Mouse (Mus musculus): ENCODE measurements at regions not wholly inside any gene's neighbourhood (a gene's known extent, or its start where the extent isn't known, plus 50 kb on each side); places are given as distances from the start of the nearest gene placed in this dataset.
"Not testable (repeated sequence)": the region's sequence is repeated elsewhere in the genome, so short reads cannot be mapped to it uniquely, and the experiment has no call there.

DNA sequence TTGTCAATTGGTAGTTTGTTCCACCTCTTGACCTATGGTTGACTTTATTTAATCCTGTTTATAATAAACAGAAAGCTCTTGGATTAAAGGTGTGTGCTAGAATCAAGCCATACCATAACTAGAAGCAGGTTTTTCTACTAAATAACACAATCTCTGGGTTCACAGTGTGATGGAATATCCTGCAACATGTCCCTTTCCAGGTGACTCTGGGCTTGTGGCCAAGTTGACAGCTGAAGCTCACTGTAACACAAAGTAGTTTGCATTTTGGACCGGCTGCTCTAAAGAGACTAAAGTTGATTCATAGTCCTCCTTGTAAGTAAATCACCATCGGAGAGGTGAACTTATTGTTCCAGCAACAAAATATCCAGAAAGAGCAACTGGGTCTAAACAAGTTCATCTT lies 149.3 kb upstream of the Kctd3 start:
- Histone ChIP-seq H3K36me3 (replicated peaks) (no peaks in the 10 kb centered on the region), H3K4me1 (no peaks in the 10 kb centered on the region)
- WGBS, result 85% methylated on average over 2 of the region's 2 CpGs

DNA sequence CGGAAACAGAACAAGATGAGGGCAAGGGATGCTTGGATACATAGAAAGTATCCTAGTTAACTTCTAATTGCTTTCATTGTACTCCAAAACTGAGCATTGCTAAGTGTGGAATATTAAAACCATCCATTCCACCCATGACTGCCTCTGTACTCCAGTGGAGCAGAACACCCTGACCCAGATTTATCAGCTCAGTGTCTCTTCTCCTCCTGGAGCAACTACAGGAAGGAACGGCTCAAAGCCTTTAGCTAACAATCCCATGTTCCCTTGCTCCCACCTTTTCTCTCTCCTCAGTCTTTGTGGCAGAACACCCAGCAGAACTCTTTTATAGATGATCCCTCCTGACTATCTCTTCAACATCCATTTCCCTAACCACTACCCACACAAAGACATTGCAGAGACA lies 146.7 kb upstream of the Kctd3 start:
- H3K27me3 ChIP-seq (replicated peaks; ENCODE audit: low read depth, poor library complexity, severe bottlenecking), result no peaks in the 10 kb centered on the region
- no peak overlapping the region for H3K27ac ChIP-seq (replicated peaks)
- WGBS, result 90% methylated on average over 2 of the region's 2 CpGs
- H3K4me1 ChIP-seq, result no peaks in the 10 kb centered on the region
- no peak for DNase-seq (ENCODE audit: low spot score)
- no peaks in the 10 kb centered on the region for H3K9me3 ChIP-seq
- no peaks in the 10 kb centered on the region for H3K36me3 ChIP-seq (replicated peaks)
- no peak overlapping the region for H3K4me3 ChIP-seq

More for the DNA sequence above, 149.3 kb upstream of the Kctd3 start:
- H3K27me3 ChIP-seq (replicated peaks; ENCODE audit: low read depth, poor library complexity, severe bottlenecking), result no peaks in the 10 kb centered on the region
- no peak overlapping the region for H3K4me3 ChIP-seq
- H3K9me3 ChIP-seq, result no peaks in the 10 kb centered on the region
- no peak overlapping the region for H3K27ac ChIP-seq (replicated peaks)
- no peak for DNase-seq (ENCODE audit: low spot score)

DNA sequence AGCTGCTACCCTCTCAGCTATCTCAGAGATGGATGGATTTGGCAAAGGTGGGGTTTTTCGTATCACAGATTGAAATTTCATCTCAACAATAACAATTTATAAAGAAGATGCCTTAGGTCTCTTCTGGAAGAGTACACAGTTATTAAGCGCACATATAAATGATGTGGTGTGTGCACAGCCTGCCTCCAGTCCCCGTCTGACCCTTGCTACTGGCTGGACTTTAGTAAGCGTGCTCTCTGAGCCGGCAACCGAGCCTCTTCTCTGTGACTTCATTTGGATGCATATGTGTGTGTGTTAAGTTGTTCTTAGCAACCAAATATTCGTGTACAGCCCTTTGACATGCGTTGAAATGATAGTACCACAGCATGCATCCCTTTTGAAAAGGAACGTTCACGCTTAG lies 145.5 kb upstream of the Kctd3 start:
- H3K4me3 ChIP-seq, result no peak overlapping the region
- no peaks in the 10 kb centered on the region for H3K27me3 ChIP-seq (replicated peaks; ENCODE audit: low read depth, poor library complexity, severe bottlenecking)
- H3K27ac ChIP-seq (replicated peaks), result no peak overlapping the region
- no peaks in the 10 kb centered on the region for H3K36me3 ChIP-seq (replicated peaks)
- no peak for DNase-seq (ENCODE audit: low spot score)
- no peaks in the 10 kb centered on the region for H3K4me1 ChIP-seq
- WGBS, result 87% methylated on average over 10 of the region's 10 CpGs
- H3K9me3 ChIP-seq, result no peaks in the 10 kb centered on the region

DNA sequence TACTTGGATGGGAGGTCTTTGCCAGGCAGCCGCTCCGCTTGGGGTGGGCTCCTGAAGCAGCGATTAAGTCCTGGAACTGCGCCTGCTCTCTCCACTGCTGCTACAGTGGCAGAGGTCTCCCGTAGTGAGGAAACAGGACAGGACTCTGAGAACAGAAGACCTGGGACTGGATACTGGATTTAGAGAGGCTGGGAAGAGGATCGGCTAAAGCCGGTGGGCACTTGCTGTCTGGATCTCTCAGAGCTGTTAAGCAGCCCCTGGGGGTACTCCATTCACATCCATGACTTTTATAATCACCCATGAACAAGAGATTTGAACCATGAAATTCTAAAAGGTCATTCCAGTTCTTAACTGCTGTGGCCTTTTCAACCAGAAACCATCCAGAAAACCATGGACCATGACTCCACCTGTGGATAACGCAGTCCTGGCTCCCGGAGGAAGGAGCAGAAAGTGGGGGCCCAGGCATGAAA lies 135.4 kb upstream of the Kctd3 start:
- peak; percentile 27 for DNase-seq (ENCODE audit: low spot score)
- 43% methylated on average over 9 of the region's 9 CpGs for WGBS

DNA sequence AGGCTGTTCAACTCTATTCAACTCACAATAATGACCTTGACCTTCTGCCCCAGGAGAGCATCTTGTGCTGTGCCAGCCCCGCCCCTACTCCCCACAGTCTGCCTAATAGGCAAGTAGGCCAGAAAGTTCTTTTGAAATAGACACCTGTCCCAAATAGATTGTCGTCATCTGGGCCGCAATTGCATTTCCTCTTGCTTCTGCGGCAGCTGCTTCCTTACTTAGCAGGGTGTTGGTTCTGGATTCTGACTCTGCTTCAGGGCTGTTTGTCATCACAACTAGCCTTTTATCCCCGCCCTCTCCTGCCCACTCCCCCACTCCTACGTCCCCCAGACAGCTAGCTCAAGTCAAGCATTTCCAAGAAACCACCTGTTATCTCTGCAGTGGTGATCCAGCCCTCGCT lies 134.9 kb upstream of the Kctd3 start:
- H3K9me3 ChIP-seq, result no peaks in the 10 kb centered on the region
- H3K27ac ChIP-seq (replicated peaks), result no peak overlapping the region
- no peaks in the 10 kb centered on the region for H3K36me3 ChIP-seq (replicated peaks)
- 55% methylated on average over 7 of the region's 7 CpGs for WGBS
- DNase-seq (ENCODE audit: low spot score), result no peak
- 0 out of 2 replicates have a peak, but pooled peaks cover 9% of the 10 kb centered on the region for H3K27me3 ChIP-seq (replicated peaks; ENCODE audit: low read depth, poor library complexity, severe bottlenecking)
- peaks cover 27% of the 10 kb centered on the region for H3K4me1 ChIP-seq
- H3K4me3 ChIP-seq, result no peak overlapping the region

More for the DNA sequence above, 135.4 kb upstream of the Kctd3 start:
- Histone ChIP-seq H3K27ac (replicated peaks) (no peak overlapping the region), H3K27me3 (replicated peaks; ENCODE audit: low read depth, poor library complexity, severe bottlenecking) (0 out of 2 replicates have a peak, but pooled peaks cover 9% of the 10 kb centered on the region), H3K36me3 (replicated peaks) (no peaks in the 10 kb centered on the region), H3K9me3 (no peaks in the 10 kb centered on the region), H3K4me3 (no peak overlapping the region), H3K4me1 (peaks cover 27% of the 10 kb centered on the region)

DNA sequence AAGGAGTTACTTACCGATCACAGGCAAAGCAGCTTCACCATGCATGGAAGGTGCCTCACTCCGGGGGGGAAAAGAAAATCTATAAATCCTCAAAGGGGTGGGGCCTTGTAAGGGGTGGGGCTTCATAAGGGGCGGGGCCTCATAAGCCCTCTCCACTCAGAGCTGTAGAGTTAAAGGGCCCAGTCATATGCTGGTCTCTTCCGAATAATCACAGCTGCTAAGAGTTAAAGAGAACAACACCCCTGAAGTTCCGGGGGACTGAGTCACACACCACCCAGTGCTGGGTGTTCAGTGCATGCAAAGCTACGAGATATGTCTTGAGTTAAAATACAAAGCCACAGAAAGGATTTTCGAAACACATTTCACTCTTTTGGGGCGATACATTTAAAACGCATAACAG lies 134.1 kb upstream of the Kctd3 start:
- no peak overlapping the region for H3K27ac ChIP-seq (replicated peaks)
- H3K36me3 ChIP-seq (replicated peaks), result no peaks in the 10 kb centered on the region
- H3K4me1 ChIP-seq, result peaks cover 21% of the 10 kb centered on the region
- WGBS, result 87% methylated on average over 9 of the region's 9 CpGs
- H3K9me3 ChIP-seq, result no peaks in the 10 kb centered on the region
- H3K27me3 ChIP-seq (replicated peaks; ENCODE audit: low read depth, poor library complexity, severe bottlenecking), result 0 out of 2 replicates have a peak, but pooled peaks cover 9% of the 10 kb centered on the region
- no peak for DNase-seq (ENCODE audit: low spot score)
- no peak overlapping the region for H3K4me3 ChIP-seq

DNA sequence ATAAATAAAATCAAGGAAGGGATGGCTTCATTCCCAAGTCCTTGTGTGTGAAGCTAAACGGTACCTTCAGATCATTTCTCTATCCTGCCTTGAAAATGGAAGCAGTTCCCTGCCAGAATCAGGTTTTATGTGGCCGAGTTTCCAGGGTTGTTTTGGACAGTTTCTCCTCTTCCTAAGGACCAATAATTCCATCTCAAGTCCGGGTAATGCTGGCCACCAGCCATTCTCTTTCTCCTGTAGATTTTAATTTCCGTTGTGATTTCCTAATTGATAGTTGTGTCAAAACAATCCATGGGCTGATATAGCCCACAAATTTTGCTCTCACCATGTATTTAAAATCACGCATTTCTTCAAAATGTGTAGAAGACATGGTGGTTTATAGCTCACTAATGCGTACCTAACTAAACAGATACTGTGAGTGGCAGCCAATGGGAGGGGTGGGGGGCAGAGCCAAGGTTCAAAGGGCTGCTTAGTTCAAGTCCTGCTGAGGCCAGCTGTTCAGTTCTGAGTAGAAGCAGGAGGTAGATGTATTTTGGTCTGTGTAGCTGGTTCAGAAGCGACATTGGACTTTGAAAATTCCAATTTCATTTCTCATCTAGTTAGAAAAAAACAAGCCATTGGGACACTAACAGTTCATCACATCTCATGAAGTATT lies 129.2 kb upstream of the Kctd3 start:
- Histone ChIP-seq H3K4me3 (no peak overlapping the region), H3K27ac (replicated peaks) (no peak overlapping the region), H3K4me1 (no peaks in the 10 kb centered on the region), H3K9me3 (no peaks in the 10 kb centered on the region), H3K27me3 (replicated peaks; ENCODE audit: low read depth, poor library complexity, severe bottlenecking) (no peaks in the 10 kb centered on the region), H3K36me3 (replicated peaks) (no peaks in the 10 kb centered on the region)
- DNase-seq (ENCODE audit: low spot score), result no peak
- WGBS, result 89% methylated on average over 7 of the region's 7 CpGs

DNA sequence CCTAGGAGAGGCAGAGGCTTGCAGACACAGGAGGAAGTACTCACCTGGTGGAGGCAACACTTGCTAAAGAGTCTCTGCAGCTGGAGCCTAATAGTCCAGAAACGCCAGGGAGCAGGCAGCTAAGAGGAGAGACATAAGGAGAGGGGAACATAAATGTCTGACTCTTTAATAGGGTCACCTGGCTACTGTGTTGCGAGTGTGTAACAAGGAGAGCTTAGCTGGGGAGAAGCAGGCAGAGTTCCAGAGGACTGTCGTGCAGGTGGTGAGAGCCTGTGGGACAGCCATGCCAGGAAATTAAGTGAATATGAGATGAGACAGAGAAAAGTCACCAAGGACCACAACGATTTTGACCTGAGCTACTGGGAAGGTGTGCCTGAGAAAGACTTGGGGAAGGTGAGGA lies 128.2 kb upstream of the Kctd3 start:
- H3K9me3 ChIP-seq, result no peaks in the 10 kb centered on the region
- no peaks in the 10 kb centered on the region for H3K36me3 ChIP-seq (replicated peaks)
- WGBS, result 84% methylated on average over 4 of the region's 4 CpGs
- no peaks in the 10 kb centered on the region for H3K27me3 ChIP-seq (replicated peaks; ENCODE audit: low read depth, poor library complexity, severe bottlenecking)
- H3K4me1 ChIP-seq, result no peaks in the 10 kb centered on the region
- no peak for DNase-seq (ENCODE audit: low spot score)
- H3K4me3 ChIP-seq, result no peak overlapping the region
- H3K27ac ChIP-seq (replicated peaks), result no peak overlapping the region

DNA sequence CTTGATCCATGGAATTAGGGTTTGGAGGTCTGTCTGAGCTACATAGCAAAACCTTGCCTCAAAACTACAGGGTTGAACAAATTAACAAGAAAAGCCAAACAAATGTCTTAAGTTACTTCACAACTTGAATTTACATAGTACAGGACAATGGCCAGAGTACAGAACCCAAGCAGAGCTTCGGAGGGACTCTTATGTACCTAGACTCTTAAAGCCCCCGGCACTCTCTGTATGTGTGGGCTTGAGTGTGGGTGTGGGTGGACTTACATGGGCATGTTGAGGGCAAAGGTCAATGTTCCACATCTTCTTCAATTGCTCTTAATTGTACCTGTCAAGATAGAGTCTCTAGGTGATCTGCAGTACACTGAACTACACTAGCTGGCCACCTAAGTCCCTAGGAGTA lies 121.1 kb upstream of the Kctd3 start:
- Histone ChIP-seq H3K9me3 (no peaks in the 10 kb centered on the region), H3K27me3 (replicated peaks; ENCODE audit: low read depth, poor library complexity, severe bottlenecking) (no peaks in the 10 kb centered on the region), H3K4me3 (no peak overlapping the region), H3K4me1 (peaks cover 10% of the 10 kb centered on the region), H3K36me3 (replicated peaks) (no peaks in the 10 kb centered on the region), H3K27ac (replicated peaks) (no peak overlapping the region)
- WGBS, result 94% methylated on average over 2 of the region's 2 CpGs
- no peak for DNase-seq (ENCODE audit: low spot score)

DNA sequence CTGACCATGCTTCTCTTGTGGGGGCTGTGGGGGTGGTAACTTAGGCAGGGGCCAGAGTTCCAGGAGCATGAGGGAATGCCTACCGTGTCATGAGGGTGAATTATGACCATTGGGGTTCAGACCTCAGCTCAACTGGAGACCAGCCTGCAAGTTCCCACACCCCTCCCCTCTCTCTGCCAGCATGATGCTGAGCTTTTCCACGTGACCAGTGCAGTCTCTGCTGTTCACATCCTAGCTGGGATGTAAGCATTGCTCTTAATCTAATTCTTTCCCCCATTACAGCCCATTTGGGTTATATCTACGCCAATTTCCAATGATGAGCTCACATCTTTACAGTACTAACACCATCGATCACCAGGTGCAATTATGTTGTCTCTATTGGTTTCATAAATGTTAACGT lies 120.6 kb upstream of the Kctd3 start:
- not testable (repeated sequence) for H3K36me3 ChIP-seq (replicated peaks); H3K27ac ChIP-seq (replicated peaks); H3K4me3 ChIP-seq; DNase-seq (ENCODE audit: low spot score); H3K9me3 ChIP-seq; H3K27me3 ChIP-seq (replicated peaks; ENCODE audit: low read depth, poor library complexity, severe bottlenecking)
- peaks cover 10% of the 10 kb centered on the region for H3K4me1 ChIP-seq
- WGBS, result 76% methylated on average over 5 of the region's 5 CpGs

DNA sequence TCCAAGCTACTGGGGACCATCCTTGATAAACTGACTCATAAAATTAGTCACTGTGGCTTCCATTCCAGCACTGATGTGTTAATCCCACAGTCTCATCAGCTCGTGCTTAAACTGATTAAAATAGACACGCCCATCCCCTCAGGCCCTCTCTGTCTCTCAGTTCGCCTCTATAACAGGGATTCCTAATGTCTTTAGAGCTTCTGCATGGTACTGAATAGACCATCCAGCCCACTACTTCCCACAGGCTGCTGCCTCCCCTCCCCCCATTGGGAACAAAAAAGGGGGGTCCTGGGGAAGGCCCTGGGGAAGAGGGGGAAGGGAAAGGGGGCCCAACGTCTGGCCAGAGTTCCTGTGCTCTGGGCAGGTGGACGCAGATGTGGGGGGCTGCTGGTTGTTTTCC lies 119.7 kb upstream of the Kctd3 start:
- Histone ChIP-seq H3K36me3 (replicated peaks) (no peaks in the 10 kb centered on the region), H3K27ac (replicated peaks) (no peak overlapping the region), H3K9me3 (no peaks in the 10 kb centered on the region), H3K4me1 (peaks cover 10% of the 10 kb centered on the region), H3K4me3 (no peak overlapping the region), H3K27me3 (replicated peaks; ENCODE audit: low read depth, poor library complexity, severe bottlenecking) (no peaks in the 10 kb centered on the region)
- 26% methylated on average over 5 of the region's 5 CpGs for WGBS
- DNase-seq (ENCODE audit: low spot score), result no peak

DNA sequence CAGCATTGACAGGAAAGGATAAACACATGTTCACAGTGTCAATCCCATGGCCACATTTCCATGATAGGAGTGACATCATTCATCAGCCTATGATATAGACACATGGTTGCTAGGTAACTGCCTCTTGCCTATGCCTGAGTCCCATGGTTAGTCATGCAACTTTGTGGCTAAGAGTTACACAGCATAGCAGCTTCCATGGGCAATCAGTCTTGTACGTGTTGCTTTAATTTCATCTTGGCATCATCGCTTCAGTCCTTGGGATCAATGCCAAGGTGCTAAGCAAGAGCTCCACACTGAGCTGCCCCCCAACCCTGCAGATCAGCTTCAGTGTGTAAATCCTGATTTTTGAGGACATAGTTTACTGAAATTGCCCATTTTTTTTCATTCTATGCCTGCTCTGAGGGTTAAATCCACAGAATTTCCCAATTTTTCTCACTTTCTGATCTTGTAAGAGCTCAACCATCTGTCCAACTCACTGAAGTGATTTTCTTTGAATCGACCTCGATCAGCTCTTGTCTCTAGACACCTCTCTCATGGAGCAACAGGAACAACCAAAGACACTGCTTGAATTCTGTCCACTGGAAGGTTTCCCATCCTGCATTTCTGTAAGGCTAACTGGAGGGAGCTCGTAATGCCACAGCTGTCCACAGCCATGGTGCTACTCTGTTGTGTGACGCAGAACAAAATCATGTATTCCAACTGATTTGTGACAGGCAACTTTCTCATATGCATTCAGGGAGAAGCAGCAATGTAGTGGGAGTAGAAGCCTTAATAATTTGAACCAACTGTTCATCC lies 112.5 kb upstream of the Kctd3 start:
- H3K36me3 ChIP-seq (replicated peaks), result no peaks in the 10 kb centered on the region
- no peaks in the 10 kb centered on the region for H3K4me1 ChIP-seq
- 91% methylated on average over 6 of the region's 6 CpGs for WGBS
- H3K27me3 ChIP-seq (replicated peaks; ENCODE audit: low read depth, poor library complexity, severe bottlenecking), result no peaks in the 10 kb centered on the region
- H3K4me3 ChIP-seq, result no peak overlapping the region
- no peak for DNase-seq (ENCODE audit: low spot score)
- H3K27ac ChIP-seq (replicated peaks), result no peak overlapping the region
- no peaks in the 10 kb centered on the region for H3K9me3 ChIP-seq

DNA sequence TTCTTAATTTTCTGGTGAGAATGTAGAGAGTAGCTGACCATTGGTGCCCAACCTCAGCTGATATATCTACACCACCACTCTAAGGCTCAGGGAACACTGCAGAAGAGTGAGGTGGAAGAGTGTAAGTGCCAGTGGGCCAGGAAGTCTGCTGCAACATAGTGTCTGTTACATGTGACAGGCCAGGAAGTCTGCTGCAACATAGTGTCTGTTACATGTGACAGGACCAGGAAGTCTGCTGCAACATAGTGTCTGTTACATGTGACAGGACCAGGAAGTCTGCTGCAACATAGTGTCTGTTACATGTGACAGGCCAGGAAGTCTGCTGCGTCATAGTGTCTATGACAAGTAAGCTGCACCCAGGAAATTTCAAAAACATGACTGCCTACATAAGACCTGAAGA lies 111.4 kb upstream of the Kctd3 start:
- not testable (repeated sequence) for H3K4me1 ChIP-seq; H3K36me3 ChIP-seq (replicated peaks); DNase-seq (ENCODE audit: low spot score); H3K9me3 ChIP-seq; H3K27me3 ChIP-seq (replicated peaks; ENCODE audit: low read depth, poor library complexity, severe bottlenecking); H3K27ac ChIP-seq (replicated peaks); H3K4me3 ChIP-seq
- WGBS, result 77% methylated on average over 1 of the region's 1 CpGs

All from embryonic facial prominence, embryonic 10.5 days (tissue).